Comparison of ENCODE assay signal across 25 mouse cellular contexts in genomic region chr7:108936591-108936990, GRCm38 (mm10). TPM values are rescaled to one million over a fixed set of nuclear protein-coding genes. Genes with fewer than 3 reads are reported as not detected.
DNase-seq lines count a peak whose midpoint lies in the region; ATAC-seq and TF ChIP-seq lines count a peak whose summit lies in the region.
"Had no signal": no experiment of that assay in that cellular context is flagged by ENCODE, and none has a peak within 500 bp of the region (broad histone marks: within the 10 kb centered on the region; RNA-seq: fewer than 3 reads in every experiment).

No protein-coding gene starts in this region.

- H3K9me3 ChIP-seq in liver, embryonic 11.5 days (ENCODE audit: control insufficient read depth, low read length) = no peaks in the 10 kb centered on the region
- H3K9me3 ChIP-seq in G1E (replicated peaks) = no peaks in the 10 kb centered on the region
- H3K9me3 ChIP-seq: embryonic facial prominence, embryonic 12.5 days; hindbrain, embryonic 10.5 days had no signal

- H3K27ac ChIP-seq in liver, embryonic 11.5 days (ENCODE audit: low read depth, low read length) = no peak overlapping the region
- H3K27ac ChIP-seq: embryonic facial prominence, embryonic 12.5 days; hindbrain, embryonic 10.5 days had no signal

- H3K27me3 ChIP-seq in liver, embryonic 11.5 days (replicated peaks; ENCODE audit: control insufficient read depth, insufficient read depth, low read length) = no peaks in the 10 kb centered on the region
- H3K27me3 ChIP-seq in G1E (ENCODE audit: insufficient read depth, low read length) = no peaks in the 10 kb centered on the region
- H3K27me3 ChIP-seq: CH12.LX; embryonic facial prominence, embryonic 12.5 days had no signal

- ATAC-seq in liver, embryonic 11.5 days (replicated peaks; ENCODE audit: low FRiP score) = no peak
- ATAC-seq in G1E (ENCODE audit: extremely low read depth, insufficient number of reproducible peaks, low FRiP score, poor library complexity, severe bottlenecking) = no peak
- ATAC-seq: forebrain, postnatal 0 days; hindbrain, embryonic 16.5 days; inflammation-experienced regulatory T-cells, adult 6 months had no signal

- H3K4me3 ChIP-seq in liver, embryonic 11.5 days (ENCODE audit: low read depth, low read length) = no peak overlapping the region
- peak overlapping the region; percentile 46; the same call in 1 of the 2 replicates for H3K4me3 ChIP-seq in G1E (ENCODE audit: low read depth, low read length)

- DNase-seq in heart, adult 11 months = peak; percentile 79
- DNase-seq in heart, adult 9 months (ENCODE audit: low spot score in 2 of 2) = no peak
- DNase-seq in liver, embryonic 11.5 days (ENCODE audit: low spot score) = no peak
- DNase-seq in liver (no peak), G1E (ENCODE audit: low spot score) (no peak)
- DNase-seq in urinary bladder, postnatal 25 days (ENCODE audit: low spot score) = no peak
- DNase-seq: adrenal gland, adult 8-10 months; adrenal gland, postnatal 36 days; cerebellum, adult 2 months; cerebellum, postnatal 25 days; forebrain, postnatal 0 days; gastrocnemius, postnatal 25 days had no signal

- H3K36me3 ChIP-seq in liver, embryonic 11.5 days (ENCODE audit: control insufficient read depth, insufficient read depth, low read length) = peaks cover 39% of the 10 kb centered on the region
- peaks cover 64% of the 10 kb centered on the region for H3K36me3 ChIP-seq in G1E (replicated peaks)

- 91% methylated on average over 4 of the region's 4 CpGs for WGBS in liver, embryonic 11.5 days

- no peak for TF ChIP-seq CTCF in G1E (IDR thresholded peaks at IDR 0.05; ENCODE audit: low read depth, low read length)

- H3K4me2 ChIP-seq in liver, embryonic 11.5 days = peak overlapping the region; percentile 22; the same call in 1 of the 2 replicates

- peaks cover 7% of the 10 kb centered on the region for H3K4me1 ChIP-seq in liver, embryonic 11.5 days (replicated peaks; ENCODE audit: control insufficient read depth, insufficient read depth, low read length)
- peaks cover 29% of the 10 kb centered on the region for H3K4me1 ChIP-seq in G1E (ENCODE audit: insufficient read depth, low read depth, low read length)

- no peak overlapping the region for H3K9ac ChIP-seq in liver, embryonic 11.5 days (ENCODE audit: low read depth, low read length)
- H3K9ac ChIP-seq: embryonic facial prominence, embryonic 12.5 days; forebrain, postnatal 0 days had no signal

RNA-seq across cellular contexts. Expression of gene Eif3f, which starts 2.4 kb away (rescaled TPM):
- 82.8 and 87.8 TPM in 2 replicates for polyA plus RNA-seq in liver, embryonic 11.5 days (2014; fragmentation: Nextera tagmentation; extraction: Ambion mirVana)
- 206 and 223 TPM in 2 replicates for total RNA-seq in G1E (2014; fragmentation: Nextera tagmentation)
- 111 and 137 TPM in 2 replicates for total RNA-seq in G1E (2017)
- polyA plus RNA-seq in G1E (2012) = 677 and 1,007 TPM in 2 replicates

RNA-seq across cellular contexts. Expression of gene Nlrp10, which starts 6.6 kb away (rescaled TPM):
- 0.04 and 0.11 TPM in 2 replicates for polyA plus RNA-seq in liver, embryonic 11.5 days (2014; fragmentation: Nextera tagmentation; extraction: Ambion mirVana)
- total RNA-seq in G1E (2014; fragmentation: Nextera tagmentation) = 4.7 and 5.3 TPM in 2 replicates
- total RNA-seq in G1E (2017) = 6.0 and 8.2 TPM in 2 replicates
- 0.31 and 0.52 TPM in 2 replicates for polyA plus RNA-seq in G1E (2012)
- polyA plus RNA-seq: forebrain, embryonic 11.5 days; hindbrain, embryonic 10.5 days had no signal

RNA-seq across cellular contexts. Expression of gene Tub, which starts 13.5 kb away (rescaled TPM):
- 0.29 and 0.48 TPM in 2 replicates for polyA plus RNA-seq in liver, embryonic 11.5 days (2014; fragmentation: Nextera tagmentation; extraction: Ambion mirVana)
- total RNA-seq in G1E (2014; fragmentation: Nextera tagmentation) (0.75 TPM in 1 of 2 replicates, not detected in the other), G1E (2017) (0.06 and 0.16 TPM in 2 replicates)
- polyA plus RNA-seq in G1E (2012) = not detected in 2 replicates
- total RNA-seq: granulocyte monocyte progenitor cell, adult 5-6 weeks had no signal

RNA-seq across cellular contexts. Expression of gene Olfr519, which starts 42.4 kb away (rescaled TPM):
- not detected in 2 replicates for polyA plus RNA-seq in liver, embryonic 11.5 days (2014; fragmentation: Nextera tagmentation; extraction: Ambion mirVana)
- total RNA-seq in G1E (2014; fragmentation: Nextera tagmentation) = not detected in 2 replicates
- not detected in 2 replicates for total RNA-seq in G1E (2017)
- not detected in 2 replicates for polyA plus RNA-seq in G1E (2012)
- total RNA-seq: adrenal gland, adult 8-10 months; adrenal gland, postnatal 36 days; CH12.LX; ES-E14; forebrain, postnatal 0 days; gastrocnemius, adult 18-20 months; gastrocnemius, postnatal 25 days; granulocyte monocyte progenitor cell, adult 5-6 weeks; heart, postnatal 25 days had no signal
- polyA plus RNA-seq: cerebellum, adult 2 months; cortical plate, adult 2 months; embryonic facial prominence, embryonic 12.5 days; forebrain, embryonic 11.5 days; forebrain, postnatal 0 days; heart, embryonic 11.5 days; heart, embryonic 16.5 days; hindbrain, embryonic 10.5 days; hindbrain, embryonic 16.5 days; inflammation-experienced regulatory T-cells, adult 6 months had no signal

RNA-seq across cellular contexts. Expression of gene Olfr518, which starts 51.8 kb away (rescaled TPM):
- not detected in 2 replicates for polyA plus RNA-seq in liver, embryonic 11.5 days (2014; fragmentation: Nextera tagmentation; extraction: Ambion mirVana)
- not detected in 2 replicates for total RNA-seq in G1E (2014; fragmentation: Nextera tagmentation)
- total RNA-seq in G1E (2017) = 0.16 TPM in 1 of 2 replicates, not detected in the other
- polyA plus RNA-seq in G1E (2012) = not detected in 2 replicates
- total RNA-seq: adrenal gland, adult 8-10 months; adrenal gland, postnatal 36 days; CH12.LX; ES-E14; forebrain, postnatal 0 days; gastrocnemius, adult 18-20 months; gastrocnemius, postnatal 25 days; granulocyte monocyte progenitor cell, adult 5-6 weeks; heart, postnatal 25 days had no signal
- polyA plus RNA-seq: cerebellum, adult 2 months; cortical plate, adult 2 months; embryonic facial prominence, embryonic 12.5 days; forebrain, embryonic 11.5 days; forebrain, postnatal 0 days; heart, embryonic 11.5 days; heart, embryonic 16.5 days; hindbrain, embryonic 10.5 days; hindbrain, embryonic 16.5 days; inflammation-experienced regulatory T-cells, adult 6 months had no signal
